Mouse (Mus musculus): Measurements from ENCODE around the gene Ptpn14. TPM values are rescaled to one million over a fixed set of nuclear protein-coding genes. Genes with fewer than 3 reads are reported as not detected.

The Ptpn14 gene
- total RNA-seq, 2 experiments from 2014 or later: 13.2 to 13.9 TPM

DNA sequence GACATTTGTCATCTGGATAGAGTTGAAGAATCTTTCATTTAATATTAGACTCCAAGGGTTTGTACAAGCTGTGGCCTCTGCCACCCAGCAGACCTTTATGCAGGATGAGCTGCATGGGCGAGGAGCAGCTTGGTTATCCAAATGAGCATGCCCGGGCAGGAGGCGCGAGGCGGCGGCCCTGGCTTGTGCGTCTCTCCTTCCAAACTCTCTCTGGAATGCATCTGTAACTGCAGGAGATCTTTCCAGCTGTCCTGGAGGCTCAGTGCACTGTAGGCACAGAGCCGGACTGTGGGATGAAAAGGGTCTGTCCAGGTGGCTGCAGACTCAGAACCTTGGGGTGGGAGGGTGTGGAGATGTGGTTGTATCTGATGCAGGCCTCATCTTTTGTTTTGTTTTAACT lies 27.0 kb downstream of the Ptpn14 start:
- Histone ChIP-seq H3K4me3 (no peak overlapping the region), H3K27ac (no peak overlapping the region)
- no peak for TF ChIP-seq CTCF (IDR thresholded peaks at IDR 0.05)
- intact Hi-C loops (cut with DNase I): no loop called here
- no peak for DNase-seq (ENCODE audit: extremely low spot score in 1 of 2, low spot score in 2 of 2)

DNA sequence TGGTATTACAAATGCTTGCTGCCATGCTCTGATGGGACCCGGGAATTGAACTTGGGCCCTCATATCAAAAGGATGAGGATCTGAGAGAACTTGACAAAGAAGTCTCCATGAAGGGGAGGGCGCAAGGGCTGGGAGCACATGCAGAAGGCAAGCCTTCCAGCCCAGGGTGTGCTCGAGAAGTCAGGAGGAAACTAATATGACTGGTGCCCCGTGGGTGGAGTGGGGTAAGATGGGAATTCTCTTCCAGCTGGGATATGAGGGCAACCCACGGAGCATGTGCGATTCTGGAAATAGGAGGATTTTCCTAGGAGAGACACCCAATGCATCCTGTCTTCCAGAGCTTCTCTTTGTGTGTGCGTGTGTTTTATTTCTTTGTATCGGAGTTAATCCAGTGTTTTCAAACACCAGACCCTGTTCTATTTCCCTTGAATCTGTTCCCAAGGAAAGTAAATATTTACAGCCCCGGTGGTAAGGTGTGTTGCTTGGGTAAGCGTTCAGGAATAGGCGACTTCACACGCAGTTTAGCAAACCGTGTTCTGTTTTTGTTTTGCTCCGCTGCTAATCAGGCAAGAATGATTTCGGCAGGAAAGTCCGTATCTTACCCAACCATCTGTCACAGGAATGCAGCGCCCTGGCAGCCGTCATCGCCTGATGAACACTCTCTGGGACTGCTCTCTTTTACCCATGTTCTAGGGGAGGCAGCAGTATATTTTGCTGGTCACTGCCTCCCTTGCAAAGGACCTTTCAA lies 28.4 kb downstream of the Ptpn14 start:
- DNase-seq (ENCODE audit: extremely low spot score in 1 of 2, low spot score in 2 of 2): peak in 1 of 2 experiments; percentile 13
- intact Hi-C loops (cut with DNase I): no loop called here
- H3K27ac ChIP-seq: no peak overlapping the region
- H3K4me3 ChIP-seq: no peak overlapping the region
- no peak for TF ChIP-seq CTCF (IDR thresholded peaks at IDR 0.05)

DNA sequence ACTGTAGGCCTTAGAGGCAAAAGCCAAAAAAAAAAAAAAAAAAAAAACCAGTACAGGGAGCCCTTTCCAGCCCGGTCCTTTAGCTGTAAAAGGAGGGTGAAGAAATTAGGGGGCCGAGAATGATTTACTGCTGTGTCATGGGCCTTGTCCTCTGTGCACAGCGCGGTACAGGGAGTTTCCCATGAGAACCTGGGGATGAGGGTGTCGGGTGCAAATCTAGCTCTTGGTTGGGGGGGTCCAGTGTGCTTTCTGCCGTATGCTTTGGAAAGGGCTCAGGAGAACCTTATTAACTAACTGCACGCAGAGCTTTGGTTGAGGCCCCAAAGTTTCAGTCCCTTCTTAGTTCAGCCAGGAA lies 29.0 kb downstream of the Ptpn14 start:
- intact Hi-C loops (cut with DNase I): no loop called here
- Histone ChIP-seq H3K27ac (no peak overlapping the region), H3K4me3 (no peak overlapping the region)
- TF ChIP-seq CTCF (IDR thresholded peaks at IDR 0.05): no peak
- no peak for DNase-seq (ENCODE audit: extremely low spot score in 1 of 2, low spot score in 2 of 2)

DNA sequence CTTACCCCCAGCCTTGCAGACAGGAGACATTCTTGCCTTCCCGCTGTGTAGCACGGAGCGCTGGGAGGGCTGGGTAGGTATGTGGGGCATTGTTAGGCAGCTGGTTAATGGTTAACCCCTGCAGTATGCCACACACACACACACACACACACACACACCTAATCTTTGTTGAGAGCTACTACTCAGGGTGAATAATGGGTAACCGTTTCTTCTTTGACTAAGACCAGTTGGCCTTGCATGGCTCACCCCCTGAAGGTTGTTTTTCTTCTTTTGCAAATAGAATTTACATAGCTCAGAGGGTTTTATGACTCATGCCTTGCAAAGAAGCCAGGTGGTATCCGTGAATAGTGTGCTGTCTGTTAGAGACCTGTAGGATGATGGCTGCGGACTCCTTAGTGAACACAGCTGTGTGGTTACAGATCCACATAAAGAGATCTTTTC lies 33.5 kb downstream of the Ptpn14 start:
- intact Hi-C loops (cut with DNase I): no loop called here
- TF ChIP-seq CTCF (IDR thresholded peaks at IDR 0.05): no peak
- no peak for DNase-seq (ENCODE audit: extremely low spot score in 1 of 2, low spot score in 2 of 2)

DNA sequence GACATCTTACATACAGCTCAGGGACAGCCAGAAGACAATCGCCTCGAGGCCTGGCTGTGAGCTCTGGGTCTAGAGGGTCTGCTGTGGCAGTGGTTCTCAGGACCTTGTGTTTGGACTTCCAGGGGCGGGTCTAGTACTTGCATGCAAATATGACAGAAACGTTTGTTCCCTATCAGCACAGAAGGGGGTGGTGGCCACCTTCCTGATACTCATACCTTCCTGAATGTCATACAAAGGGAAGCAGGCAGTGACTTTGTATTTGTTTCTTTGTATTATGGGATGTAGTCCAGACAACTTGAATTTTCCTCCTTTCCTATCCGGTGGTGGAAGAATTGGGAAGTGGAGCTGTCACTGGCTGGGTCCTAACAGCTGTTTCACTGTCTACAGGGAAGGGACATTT lies 36.2 kb downstream of the Ptpn14 start:
- no peak for TF ChIP-seq CTCF (IDR thresholded peaks at IDR 0.05)
- Histone ChIP-seq H3K27ac (no peak overlapping the region), H3K4me3 (no peak overlapping the region)
- DNase-seq (ENCODE audit: extremely low spot score in 1 of 2, low spot score in 2 of 2): no peak
- intact Hi-C loops (cut with DNase I): no loop called here

More for the DNA sequence above, 33.5 kb downstream of the Ptpn14 start:
- no peak overlapping the region for H3K4me3 ChIP-seq
- no peak overlapping the region for H3K27ac ChIP-seq

DNA sequence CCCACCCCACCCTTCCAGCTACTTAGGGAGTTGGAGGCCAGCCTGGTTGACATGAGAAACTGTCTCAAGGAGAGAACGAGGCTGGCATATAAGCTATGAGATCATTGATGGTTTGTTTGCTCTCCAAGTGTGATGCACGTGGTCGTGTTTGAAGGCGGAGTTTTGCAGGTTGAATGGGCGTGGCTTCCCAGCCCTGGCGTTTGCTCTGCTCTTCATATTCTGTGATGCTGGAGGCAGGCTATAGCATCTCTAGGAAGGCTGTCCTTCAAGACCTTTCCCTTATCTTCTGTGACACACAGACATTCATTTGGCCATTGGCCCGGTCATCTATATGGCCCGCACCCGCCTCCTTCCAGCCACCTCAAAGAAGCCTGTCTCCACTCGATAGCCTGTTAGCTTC lies 39.1 kb downstream of the Ptpn14 start:
- no peak for TF ChIP-seq CTCF (IDR thresholded peaks at IDR 0.05)
- DNase-seq (ENCODE audit: extremely low spot score in 1 of 2, low spot score in 2 of 2): no peak
- intact Hi-C loops (cut with DNase I): no loop called here
- Histone ChIP-seq H3K4me3 (no peak overlapping the region), H3K27ac (no peak overlapping the region)

DNA sequence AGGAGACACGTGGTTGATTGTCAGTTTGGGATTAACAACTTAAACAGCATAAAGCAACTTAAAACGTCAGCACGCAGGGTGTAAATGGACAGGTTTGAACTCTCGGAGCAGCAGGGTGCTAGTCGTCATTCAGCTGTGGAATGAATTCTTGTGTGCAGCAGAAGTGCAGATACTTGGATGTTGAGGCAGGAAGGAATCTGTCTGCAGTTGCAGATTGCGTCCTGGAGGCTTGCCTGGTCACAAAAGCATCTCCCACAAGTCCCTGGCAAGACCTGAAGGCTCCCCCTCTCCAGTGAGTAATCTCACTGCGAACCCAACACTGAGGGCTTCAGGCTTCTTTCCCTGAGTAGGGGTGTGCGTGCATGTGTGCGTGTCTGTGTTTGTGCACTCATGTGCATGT lies 39.8 kb downstream of the Ptpn14 start:
- no peak overlapping the region for H3K4me3 ChIP-seq
- intact Hi-C loops (cut with DNase I): no loop called here
- H3K27ac ChIP-seq: no peak overlapping the region
- no peak for DNase-seq (ENCODE audit: extremely low spot score in 1 of 2, low spot score in 2 of 2)
- no peak for TF ChIP-seq CTCF (IDR thresholded peaks at IDR 0.05)

DNA sequence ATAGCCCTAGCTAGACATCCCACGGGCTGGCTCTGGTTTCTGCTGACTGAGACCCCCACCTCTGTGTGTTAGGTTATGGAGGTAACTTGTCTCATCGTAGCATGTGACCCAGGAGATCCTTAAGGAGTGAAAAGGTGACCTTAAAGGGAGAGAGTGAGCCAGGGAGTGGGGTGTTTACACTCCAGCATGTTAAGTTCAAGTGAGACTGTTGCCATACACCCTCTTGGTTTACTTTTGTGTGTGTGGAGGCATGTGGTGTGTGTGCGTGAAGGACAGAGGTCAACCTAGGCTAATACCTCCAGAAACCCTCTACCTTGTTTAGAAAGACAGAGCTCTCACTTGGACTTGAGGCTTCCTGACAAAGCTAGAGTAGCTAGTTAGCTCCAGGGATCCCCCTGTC lies 42.4 kb downstream of the Ptpn14 start:
- no peak for TF ChIP-seq CTCF (IDR thresholded peaks at IDR 0.05)
- H3K27ac ChIP-seq: no peak overlapping the region
- intact Hi-C loops (cut with DNase I): no loop called here
- H3K4me3 ChIP-seq: no peak overlapping the region
- DNase-seq (ENCODE audit: extremely low spot score in 1 of 2, low spot score in 2 of 2): no peak

DNA sequence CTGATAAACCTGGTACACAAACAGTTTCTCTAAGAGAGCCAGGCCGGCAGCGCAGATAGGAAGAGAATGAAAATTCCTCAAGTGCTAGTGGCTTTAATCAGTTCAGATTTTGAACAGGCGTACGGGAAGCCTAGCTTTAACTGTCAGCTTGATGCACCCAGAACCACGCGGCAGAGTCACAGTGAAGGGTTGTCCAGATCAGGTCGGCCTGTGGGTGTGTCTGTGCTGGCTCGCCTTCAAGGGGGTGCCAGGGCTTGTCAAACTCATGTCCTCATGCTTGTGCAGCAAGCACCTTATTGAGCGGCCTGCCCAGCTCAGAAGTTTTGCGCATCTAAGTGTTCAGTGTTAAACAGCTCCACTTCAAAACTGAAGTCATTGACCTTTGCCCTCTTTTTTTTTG lies 44.6 kb downstream of the Ptpn14 start:
- no peak for TF ChIP-seq CTCF (IDR thresholded peaks at IDR 0.05)
- Histone ChIP-seq H3K4me3 (no peak overlapping the region), H3K27ac (no peak overlapping the region)
- intact Hi-C loops (cut with DNase I): no loop called here
- no peak for DNase-seq (ENCODE audit: extremely low spot score in 1 of 2, low spot score in 2 of 2)

DNA sequence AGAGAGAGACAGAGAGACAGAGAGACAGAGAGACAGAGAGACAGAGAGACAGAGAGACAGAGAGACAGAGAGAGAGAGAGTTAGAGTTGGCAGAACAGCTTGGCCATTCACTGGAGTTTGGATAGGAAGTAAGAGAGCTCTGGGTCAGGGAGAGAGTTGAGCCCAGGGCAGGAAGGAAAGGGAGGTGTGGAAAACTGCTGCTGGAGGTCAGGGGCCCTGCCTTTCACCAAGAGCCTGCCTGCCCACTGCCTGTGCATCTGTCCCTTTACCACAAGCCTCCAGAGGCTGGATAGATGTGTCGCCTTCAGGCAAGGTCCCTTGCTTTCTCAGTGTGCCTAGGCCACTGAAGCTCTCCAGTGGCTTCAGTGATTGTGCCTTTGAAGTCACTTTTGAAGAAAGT lies 46.7 kb downstream of the Ptpn14 start:
- DNase-seq (ENCODE audit: extremely low spot score in 1 of 2, low spot score in 2 of 2): no peak
- H3K4me3 ChIP-seq: no peak overlapping the region
- intact Hi-C loops (cut with DNase I): no loop called here
- no peak for TF ChIP-seq CTCF (IDR thresholded peaks at IDR 0.05)
- H3K27ac ChIP-seq: no peak overlapping the region

DNA sequence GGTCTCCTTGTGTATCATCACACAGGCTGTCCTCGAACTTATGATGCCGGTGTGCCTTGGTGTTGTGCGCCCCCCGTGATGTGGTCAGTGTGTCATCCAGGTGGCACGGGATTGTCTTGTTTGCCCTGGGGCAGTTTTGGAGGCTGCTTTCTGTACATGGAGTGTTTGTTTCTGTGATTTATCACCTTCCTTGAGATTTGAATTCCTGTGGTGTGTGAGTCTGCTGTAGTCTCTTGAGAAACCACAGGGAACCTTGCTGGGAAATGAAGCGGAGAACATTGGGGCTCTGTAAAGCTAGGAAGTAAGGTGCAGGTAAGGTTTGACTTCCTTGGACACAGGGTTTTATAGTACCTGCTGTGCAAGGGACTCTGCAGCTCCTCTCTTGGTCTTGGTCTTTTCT lies 49.1 kb downstream of the Ptpn14 start:
- no peak for DNase-seq (ENCODE audit: extremely low spot score in 1 of 2, low spot score in 2 of 2)
- H3K27ac ChIP-seq: no peak overlapping the region
- no peak overlapping the region for H3K4me3 ChIP-seq
- TF ChIP-seq CTCF (IDR thresholded peaks at IDR 0.05): no peak
- intact Hi-C loops (cut with DNase I): no loop called here

DNA sequence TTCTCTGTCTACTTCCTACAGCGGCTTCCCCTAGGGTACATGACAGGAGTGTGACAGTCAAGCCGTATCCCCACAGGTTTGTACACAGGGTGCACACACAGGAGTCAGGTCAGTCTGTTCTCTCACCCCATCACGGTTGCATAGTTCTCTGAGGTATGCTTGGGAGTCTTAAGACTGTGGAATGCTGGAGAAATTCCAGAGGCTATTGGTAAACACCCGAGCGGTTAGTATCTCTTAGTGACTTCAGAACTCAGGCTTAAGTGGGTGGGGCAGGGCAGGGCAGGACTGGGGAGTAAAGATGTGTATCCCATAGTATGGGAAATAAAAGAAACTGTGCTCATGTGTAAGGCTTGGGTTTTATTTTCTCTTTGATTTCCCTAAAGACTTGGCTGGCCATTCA lies 50.3 kb downstream of the Ptpn14 start:
- Histone ChIP-seq H3K27ac (no peak overlapping the region), H3K4me3 (no peak overlapping the region)
- no peak for DNase-seq (ENCODE audit: extremely low spot score in 1 of 2, low spot score in 2 of 2)
- intact Hi-C loops (cut with DNase I): no loop called here
- no peak for TF ChIP-seq CTCF (IDR thresholded peaks at IDR 0.05)

DNA sequence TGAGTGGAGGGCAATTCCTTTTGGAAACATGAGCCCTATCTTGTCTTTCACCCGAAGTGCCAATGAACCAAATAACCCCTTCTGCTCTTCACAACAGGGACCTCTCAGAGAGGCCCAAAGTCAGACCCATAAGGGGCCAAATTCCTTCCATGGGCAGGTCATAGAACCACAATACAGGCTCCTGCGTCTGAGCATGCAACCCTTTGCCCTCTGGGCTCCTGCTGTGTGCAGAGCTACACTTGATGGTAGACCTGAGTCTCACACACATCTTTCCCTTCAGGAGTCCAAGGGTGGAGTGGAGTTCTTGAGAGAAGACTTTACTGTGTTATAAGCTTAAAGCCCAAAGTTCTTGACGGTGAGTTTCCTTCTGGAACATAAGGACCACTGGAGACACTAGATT lies 51.2 kb downstream of the Ptpn14 start:
- no peak for DNase-seq (ENCODE audit: extremely low spot score in 1 of 2, low spot score in 2 of 2)
- no peak overlapping the region for H3K4me3 ChIP-seq
- no peak overlapping the region for H3K27ac ChIP-seq
- no peak for TF ChIP-seq CTCF (IDR thresholded peaks at IDR 0.05)
- intact Hi-C loops (cut with DNase I): no loop called here
